Mouse (Mus musculus) T-helper 1 cell (primary cell): Measurements from ENCODE around the gene Lcmt2.
"Not testable (repeated sequence)": the region's sequence is repeated elsewhere in the genome, so short reads cannot be mapped to it uniquely, and the experiment has no call there.

Experiments used
- in situ Hi-C: fragments of 300-600 bp; cut with MboI, MseI; formaldehyde crosslinking; loops from one replicate; pipeline ENCODE4 v1.15.1; 2025; ENCODE audit warnings: high pct_unique_total_duplicates

Lcmt2 gene

DNA sequence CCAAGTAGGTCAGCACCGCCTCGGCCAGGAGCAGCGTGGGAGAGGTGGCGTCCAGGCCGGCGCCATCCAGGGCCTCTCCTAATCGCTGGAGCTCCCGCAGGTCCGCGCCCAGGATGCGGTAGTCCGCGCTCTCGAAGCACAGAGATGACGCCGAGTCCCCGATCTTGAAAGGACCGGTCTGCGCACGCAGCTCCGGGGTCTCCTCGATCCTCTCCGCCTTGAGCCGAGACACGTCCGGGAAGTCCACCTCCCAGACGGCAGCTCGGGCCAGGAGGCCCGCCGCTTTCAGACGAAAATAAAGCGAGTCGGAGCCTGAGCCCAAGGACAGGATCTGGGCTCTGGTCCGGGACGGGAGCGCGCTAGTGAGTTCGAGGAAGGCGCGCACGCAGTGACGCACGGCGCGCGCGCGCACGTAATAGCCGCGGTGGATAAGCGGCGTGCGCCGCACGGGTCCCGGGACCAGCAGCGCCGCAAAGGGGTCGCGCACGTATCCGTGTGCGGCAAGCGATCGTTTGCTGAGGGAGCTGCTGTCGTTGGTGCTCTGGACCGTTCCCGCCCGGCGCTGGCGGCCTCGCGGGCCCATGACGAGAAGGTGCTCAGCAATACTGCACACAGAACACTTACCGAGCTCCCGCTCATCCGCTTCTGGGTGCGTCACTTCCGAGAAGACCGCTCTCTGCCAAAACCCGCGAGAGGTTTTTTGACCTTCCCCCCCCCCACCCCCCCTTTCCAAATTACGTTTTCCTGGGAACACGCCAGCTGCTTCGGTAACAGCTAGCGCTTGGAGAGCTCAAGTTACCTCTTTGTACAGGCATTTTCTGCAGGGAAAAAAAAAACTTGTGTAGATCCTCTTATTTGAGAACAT lies at the start of gene Lcmt2, which contains the start of gene Adal:
Gene Lcmt2 (minus strand): TSS at position 636 of the 865 bp plus-strand sequence.
Gene Adal (plus strand): TSS at position 411 of the 865 bp plus-strand sequence.
- in situ Hi-C loops = no loop called here

DNA sequence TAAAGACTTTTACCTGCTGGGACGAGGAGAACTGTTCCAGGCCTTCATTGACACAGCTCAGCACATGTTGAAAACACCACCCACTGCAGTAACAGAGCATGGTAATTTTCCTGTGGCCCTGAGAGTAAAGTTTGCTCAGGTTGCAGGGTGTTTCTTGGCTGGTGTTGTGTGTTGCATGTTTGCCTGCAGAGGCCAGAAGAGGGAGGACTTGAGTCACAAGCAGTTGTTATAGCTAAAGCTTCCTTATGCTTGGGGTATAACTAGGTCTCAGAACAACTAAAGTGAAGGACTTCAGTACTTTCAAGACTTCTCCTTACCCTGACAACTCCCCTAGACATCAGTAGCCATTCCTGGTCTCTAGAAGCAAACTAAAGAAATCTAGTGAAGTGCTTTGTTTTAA lies 48.1 kb upstream of the Lcmt2 start:
- in situ Hi-C loops = no loop called here

DNA sequence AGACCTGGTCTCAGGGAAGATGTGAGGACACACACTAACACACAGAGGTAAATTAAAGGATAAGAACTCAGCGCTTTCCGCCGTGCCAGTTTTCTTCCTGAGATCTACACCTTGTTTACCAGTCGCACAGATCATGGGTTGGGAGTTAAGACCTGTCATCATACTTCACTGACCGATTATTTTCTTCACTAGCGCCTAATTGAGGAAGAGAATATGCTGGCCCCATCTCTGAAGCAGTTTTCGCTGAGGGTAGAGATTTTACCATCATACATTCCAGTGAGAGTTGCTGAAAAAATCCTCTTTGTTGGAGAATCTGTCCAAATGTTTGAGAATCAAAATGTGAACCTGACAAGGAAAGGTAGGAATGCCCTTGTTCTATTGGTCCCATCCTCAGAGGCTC lies 43.7 kb upstream of the Lcmt2 start:
- in situ Hi-C loops = no loop called here

DNA sequence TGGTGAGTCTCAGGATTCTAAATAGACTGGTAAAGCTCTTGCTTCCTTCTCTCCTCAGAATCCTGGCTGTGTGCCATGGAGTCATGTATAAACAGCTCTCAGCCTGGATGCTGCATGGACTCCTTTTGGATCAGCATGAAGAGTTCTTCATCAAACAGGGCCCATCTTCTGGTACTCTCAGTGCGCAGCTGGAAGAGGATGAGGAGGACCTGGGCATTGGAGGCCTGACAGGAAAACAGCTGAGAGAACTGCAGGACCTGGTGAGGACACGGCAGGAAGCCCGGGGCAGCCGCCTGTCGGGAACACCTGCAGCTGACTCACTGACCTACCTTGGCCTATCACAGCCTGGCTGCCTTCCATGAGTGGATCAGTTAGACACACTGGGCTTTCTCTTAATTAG lies 43.0 kb upstream of the Lcmt2 start:
- in situ Hi-C loops = no loop called here

DNA sequence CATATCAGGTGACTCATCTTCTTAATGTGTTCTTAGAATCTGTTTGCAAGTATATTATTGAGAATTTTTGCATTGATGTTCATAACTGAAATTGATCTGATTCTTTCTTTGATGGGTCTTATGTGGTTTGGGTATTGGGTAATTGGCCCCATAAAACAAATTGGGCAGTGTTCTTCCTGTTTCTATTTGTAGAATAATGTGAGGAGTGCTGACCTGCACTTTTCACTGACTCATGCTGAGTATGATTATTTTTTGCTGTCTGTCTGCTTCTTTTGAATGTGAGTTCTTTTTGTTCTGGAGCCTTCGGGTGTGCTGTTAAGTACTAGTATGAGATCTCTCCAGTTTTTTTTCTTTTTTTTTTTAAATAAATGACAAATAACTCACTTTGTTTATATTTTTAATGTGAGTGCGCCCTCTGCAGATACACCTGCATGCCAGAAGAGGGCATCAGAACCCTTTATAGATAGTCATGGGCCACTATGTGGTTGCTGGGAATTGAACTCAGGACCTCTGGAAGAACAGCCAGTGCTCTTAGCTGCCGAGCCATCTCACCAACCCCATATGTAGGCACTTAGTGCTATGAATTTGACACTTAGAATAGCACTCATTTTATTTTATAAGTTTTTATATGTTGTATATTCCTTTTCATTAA lies 38.5 kb upstream of the Lcmt2 start:
- in situ Hi-C loops = no loop called here

DNA sequence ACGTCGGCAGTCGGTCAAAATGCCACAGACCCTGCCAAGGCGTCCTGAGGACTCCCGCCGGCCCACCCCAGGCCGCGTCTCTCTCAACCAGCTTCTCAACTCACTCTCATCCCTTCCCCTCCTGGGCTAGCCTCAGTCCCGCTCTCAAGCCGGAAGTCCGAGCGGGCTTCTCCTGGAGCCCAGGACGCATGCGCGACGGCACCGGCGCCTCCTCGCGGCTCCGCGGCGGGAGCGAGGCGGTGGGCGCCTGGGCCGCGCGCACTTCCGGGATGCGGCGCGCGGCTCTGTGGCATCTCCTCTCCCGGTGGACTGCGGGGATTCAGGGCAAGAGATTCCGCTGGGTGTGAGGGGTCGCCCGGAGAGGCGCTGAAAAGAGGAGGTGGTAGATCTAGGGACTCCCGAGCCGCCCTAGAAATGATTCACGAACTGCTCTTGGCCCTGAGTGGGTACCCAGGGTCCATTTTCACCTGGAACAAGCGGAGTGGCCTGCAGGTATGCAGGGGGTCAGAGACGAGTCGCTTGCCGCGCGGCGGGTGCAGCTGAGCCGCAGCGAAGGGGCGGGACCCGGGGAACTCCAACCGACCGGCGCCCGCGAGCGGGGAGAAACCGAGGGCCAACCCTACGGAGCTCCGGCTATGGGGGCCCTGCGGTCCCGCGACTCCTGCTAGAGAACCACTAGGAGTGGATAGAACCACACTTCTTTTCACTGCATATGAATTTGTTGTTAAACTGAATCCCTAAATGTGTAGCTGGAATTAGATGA lies 30.7 kb upstream of the Lcmt2 start, which contains the start of gene Zscan29:
Gene Zscan29 (minus strand): TSS at position 146 of the 763 bp plus-strand sequence.
- in situ Hi-C loops = no loop called here

DNA sequence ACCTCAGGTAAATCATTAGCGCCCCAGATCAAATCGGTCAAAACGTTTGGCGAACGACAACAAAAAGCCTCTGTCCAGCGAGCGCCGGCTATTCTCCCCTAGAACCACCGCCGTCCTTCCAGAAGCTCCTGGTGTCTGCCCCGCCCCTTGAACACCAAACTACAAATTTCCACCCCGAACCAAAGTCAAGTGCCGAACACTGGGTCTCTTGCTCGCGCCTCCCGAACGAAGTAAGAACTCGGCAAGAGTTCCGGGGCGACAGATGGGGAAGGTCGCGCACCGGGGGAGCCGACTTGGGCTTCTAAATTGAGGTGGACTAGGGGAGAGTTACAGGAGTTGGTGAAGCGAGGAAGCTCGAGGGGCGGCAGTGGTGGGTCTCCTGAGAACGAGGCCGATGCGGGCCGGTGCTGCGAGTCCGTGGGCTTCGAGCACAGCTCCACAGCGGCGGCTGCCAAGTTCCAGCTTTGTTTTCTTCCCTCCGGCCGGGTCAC lies 30.1 kb upstream of the Lcmt2 start, which contains the start of gene Tubgcp4:
Gene Tubgcp4 (plus strand): TSS at position 174 of the 491 bp plus-strand sequence.
- in situ Hi-C loops = no loop called here

DNA sequence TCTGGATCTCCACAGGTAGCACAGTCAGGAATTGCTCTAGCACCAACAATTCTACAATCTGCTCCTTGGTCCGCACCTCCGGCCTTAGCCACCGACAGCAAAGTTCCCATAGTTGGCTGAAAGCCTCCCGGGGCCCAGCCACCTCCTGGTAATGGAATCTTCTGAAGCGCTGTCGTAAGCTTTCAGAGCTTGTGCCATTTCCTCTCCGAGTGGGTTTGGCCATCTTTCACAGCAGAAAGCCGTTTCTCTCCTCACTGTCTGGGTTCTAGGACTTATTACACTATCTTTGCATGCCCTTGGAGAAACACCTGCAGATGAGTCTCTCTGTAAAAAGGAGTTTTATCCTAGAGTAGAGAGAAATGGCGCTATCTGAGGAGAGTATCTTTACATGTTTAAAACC lies 29.4 kb upstream of the Lcmt2 start:
- in situ Hi-C loops = no loop called here

DNA sequence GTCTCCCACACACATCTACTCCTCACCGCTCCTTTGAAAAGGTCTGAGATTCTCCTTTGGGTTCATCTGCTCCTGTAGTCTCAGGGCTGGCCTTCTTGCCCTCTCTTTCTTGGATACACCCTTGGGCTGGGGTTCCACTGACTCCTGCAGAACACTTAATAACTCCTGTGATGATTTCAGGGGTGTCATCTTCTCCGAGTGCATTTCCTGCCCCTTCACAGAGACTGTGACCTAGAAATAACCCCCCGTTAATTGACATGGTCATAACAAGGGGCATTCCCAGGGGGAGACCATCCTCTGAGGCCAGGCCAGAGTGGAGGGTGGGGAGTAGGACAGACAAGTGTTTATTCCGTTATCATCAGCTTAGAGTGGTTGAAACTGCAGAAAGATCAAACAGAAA lies 28.7 kb upstream of the Lcmt2 start:
- in situ Hi-C loops = no loop called here

DNA sequence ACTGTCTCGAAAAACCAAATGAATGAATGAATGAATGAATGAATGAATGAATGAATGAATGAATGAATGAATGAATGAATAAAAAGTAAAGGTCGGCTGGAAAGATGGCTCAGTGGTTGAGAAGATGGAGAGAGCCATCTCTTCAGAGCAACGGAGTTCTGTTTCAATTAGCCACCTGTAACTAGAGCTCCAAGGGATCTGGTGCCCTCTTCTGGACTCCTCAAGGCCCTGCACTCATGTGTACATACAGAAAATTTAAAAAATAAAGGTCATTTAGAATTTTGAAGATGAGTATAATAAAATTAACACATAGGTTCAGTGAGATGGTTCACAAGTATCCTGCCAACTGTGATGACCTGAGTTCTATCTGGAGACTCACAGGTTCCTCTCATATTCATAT lies 12.6 kb upstream of the Lcmt2 start:
- in situ Hi-C loops = no loop called here

DNA sequence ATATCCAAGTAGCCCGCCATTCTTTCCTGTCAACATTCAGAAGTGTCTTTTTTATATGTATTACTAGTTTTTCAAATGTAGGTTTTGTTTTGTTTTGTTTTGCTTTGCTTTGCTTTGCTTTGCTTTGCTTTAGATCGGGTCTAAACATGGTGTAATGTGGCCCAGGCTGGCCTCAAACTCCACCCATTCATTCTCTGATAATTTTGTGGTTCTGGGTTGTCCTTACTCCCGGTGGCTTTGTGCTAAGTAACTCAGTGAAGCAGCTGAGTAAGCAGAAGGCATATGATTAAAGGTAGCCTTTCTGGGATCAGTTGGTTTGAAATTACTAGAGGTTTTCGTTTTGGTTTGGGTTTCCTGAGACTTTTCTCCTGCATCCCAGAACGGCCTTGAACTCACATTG lies 9.2 kb upstream of the Lcmt2 start:
- in situ Hi-C loops = no loop called here

DNA sequence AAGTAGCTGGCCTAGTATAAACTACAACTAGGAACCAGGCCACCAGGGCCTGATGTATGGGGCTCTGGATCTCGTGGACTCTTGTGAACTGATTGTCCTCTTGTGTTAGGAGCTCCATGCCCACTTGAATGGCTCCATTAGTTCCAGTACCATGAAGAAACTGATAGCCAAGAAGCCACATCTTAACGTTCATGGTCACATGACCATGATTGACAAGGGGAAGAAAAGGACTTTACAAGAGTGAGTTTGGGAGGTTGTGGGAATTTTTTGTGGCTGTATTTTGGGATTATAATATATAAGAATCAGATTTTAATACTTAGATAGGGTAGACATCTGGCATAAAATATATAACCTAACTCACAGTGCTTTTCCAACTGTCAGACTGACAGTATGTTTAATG lies 2.0 kb upstream of the Lcmt2 start:
- in situ Hi-C loops = no loop called here

DNA sequence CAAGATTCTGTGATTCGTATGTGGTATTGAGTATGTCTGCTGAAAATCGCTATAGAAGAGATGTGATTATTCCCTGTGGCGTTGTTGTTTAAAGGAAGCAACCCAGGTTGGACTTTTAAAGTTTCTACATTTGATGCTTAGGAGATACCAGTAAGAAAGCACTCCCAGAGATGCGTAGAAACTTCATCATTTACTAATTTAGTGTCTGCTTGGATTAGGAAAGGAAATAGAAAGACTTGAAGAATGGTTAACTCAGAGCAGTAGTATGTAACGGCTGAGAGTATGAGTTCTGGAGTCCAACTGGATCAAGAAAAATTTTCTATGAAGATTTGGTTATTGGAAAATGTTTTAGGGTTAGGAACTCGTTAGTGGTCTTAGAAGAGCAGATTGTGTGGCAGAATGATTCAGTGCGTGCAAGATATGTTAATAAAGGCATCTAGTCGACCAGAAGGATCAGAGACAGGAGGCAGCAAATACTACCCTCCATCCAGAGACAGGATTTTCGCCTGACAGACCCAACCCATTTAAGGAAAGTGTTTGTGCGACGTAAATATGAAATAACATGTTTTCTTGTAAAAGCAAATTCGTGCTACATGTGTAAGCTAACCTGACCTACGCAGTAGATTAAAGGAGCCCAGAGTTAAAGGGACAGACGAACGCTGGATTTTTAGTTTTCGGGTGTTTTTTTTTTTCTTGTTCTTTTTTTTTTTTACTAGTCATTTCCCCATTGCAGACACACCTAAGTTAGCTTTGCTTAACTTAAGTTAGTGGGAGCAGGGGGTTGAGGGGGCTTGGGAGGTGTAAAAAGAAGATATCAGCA lies 973 bp upstream of the Lcmt2 start:
- in situ Hi-C loops = no loop called here

DNA sequence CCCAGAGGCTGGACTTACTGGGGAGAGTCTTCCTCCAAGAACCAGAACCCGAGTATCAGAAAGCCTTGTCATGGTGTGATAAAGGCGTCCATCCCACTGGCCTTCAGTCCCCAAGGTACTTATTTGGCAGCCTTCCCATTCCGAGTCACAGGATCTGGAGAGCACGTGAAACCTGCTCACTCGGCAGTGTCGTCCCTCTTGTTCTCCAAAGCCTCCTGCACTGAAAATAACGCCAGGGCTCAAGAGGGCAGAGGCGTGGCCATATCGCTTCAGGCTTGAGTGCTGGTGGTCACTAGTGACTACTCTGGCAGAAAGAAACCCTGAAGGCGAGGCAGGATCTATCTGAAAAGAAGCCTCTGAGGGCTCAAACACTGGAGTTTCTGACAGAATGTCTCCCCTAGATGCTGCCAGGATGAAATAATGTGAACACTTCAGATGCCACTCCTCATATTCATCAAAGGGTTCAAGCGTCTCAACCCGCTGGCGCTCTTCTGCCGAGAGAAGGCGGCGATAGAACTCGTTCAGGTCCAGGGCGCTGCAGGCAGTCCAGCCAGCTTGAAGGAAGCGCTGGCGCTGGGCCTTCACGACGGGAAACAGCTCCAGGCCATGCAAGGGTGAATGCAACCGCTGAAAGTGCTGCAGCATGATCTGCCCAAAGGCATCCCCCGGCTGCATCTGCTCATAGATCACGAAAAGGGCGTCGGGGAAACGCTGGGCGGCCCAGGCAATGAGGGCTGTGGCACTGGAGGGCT lies 1.0 kb downstream of the Lcmt2 start:
- in situ Hi-C loops = no loop called here

DNA sequence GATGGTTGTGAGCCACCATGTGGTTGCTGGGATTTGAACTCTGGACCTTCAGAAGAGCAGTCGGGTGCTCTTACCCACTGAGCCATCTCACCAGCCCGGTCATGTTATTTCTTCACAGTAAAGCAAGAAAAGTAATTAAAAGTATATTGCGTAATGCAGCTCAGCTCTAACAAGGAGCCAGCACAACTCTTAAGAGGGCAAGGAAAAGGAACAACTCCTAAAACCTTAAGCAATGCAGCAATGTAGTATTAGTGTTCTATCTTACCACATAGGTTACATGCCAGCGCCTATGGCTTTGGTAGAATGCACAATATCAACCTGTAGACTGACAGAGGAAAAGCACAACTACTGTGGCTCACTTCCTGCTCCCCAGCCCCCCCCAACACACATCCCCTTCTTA lies 3.1 kb downstream of the Lcmt2 start:
- in situ Hi-C loops = no loop called here

DNA sequence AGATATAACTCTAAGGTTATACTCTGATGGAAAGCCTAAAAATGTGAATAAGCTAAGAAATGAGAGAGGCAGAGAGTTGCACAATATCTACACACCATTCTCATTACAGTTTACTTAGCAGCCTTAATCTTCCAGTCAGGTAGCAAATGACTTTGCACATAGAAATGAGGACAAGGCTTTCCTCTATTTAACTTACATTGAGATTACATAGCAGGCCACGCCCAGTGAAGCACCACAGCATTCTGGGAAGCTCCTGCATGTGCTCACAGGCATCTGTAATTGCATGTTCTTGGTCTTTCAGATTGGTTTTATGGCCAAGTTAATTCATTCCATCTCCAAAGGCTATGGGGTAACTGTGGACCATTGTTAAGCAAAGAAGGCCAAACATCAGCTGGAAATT lies 7.6 kb downstream of the Lcmt2 start:
- in situ Hi-C loops = no loop called here

DNA sequence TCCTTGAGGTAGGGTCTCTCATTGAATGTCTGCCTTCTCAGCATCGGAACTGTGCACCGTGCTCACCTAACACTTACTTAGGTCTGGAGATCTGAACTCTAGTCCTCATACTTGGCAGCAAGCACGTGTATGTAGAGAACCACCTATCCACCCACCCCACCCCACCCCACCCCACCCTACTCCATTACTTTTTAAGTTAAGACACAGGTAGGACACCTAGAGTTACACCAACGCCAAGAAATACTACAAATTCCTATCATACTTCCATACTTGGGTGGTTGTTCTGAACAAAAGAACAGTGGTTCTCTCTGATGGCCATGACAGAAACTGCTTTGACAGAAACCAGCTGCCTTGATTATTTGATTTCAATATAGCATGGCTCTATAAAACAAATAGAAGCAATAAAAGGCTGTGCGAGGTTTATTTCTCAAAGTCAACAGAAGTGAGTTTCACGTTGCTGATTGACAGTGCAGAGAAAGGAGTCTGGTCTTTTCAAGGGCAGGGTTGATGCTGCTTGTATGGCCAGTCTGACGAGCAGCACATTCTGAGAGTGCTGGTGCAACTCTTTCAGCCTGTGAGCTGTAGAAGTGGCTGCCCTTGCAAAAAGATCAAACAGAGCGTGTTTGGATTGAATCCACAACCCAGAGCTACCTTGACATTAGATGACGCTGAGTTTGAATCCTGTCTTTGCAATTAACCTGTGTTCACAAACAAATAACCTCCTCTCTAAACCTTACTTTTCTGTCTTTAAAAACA lies 11.4 kb downstream of the Lcmt2 start:
- in situ Hi-C loops = no loop called here

DNA sequence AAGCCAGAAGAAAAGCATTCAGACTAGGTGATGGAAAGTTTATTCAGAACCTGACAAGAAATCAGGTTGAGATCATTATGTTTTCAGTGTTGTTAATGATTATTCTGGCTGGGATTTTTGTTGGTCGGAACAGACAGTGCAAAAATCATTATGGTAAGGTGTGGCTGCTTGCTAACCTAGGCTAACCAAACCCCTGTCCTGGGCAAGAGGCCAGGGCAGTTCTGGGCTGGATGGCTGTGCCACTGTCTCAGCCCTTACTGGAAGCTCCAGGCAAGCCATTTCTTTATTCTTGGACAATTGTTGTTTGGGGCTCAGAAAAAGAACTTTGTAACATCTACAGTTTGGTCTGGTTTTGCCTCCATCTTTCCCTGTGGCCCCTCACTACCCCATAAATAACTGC lies 12.9 kb downstream of the Lcmt2 start:
- in situ Hi-C loops = no loop called here

DNA sequence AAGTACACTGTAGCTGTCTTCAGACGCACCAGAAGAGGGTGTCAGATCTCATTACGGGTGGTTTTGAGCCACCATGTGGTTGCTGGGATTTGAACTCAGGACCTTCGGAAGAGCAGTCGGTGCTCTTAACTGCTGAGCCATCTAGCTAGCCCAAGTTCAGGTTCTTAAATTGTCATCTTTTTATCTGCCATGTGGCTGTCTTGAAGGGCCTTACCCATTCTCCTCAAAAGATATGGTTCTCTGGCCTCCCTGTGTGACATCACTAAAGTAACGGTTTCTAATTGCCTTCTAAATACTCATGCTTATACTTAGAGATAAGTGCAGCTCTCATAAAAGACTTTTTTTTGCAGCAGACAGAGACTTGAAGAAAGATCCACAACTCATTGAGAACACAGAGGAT lies 14.2 kb downstream of the Lcmt2 start:
- in situ Hi-C loops = not testable (repeated sequence)

DNA sequence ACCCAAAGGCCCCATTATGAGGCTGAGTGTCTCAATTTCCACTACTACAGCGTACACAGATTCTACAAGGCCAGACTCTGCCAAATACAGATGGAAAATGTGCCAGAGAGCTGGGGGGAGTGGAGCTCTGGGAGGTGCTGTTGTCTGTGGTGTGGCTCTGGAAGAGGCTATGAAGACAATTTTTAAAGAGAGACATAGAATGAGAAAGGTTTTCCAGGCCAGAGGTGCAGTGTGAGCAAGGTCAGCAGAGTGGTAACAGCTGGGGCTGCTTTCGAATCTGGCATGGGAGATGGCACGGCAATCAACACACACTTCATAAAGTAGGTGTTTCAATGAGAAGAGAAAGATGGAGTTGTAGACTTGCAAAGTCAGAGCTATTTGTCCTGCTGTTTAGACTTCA lies 21.2 kb downstream of the Lcmt2 start:
- in situ Hi-C loops = no loop called here
